Mouse (Mus musculus): ENCODE results near the gene Wdfy2. TPM values are rescaled to one million over a fixed set of nuclear protein-coding genes. Genes with fewer than 3 reads are reported as not detected.

Wdfy2 gene
- polyA plus RNA-seq, 1 experiment from 2014 or later, result 45.8 TPM

GRCm38 (mm10) chr14:62907888-62908287 lies 70.4 kb downstream of the Wdfy2 start:
- Histone ChIP-seq H3K79me2 (ENCODE audit: inconsistent target) (peaks cover 91% of the 10 kb centered on the region), H3K4me3 (ENCODE audit: inconsistent target) (no peak overlapping the region), H3K27ac (peak overlapping the region; percentile 82), H3K36me3 (ENCODE audit: inconsistent target) (peaks cover 25% of the 10 kb centered on the region; the same call in 1 of the 2 replicates)
- WGBS (ENCODE audit: missing documents), result 0% methylated on average over 2 of the region's 2 CpGs

DNA sequence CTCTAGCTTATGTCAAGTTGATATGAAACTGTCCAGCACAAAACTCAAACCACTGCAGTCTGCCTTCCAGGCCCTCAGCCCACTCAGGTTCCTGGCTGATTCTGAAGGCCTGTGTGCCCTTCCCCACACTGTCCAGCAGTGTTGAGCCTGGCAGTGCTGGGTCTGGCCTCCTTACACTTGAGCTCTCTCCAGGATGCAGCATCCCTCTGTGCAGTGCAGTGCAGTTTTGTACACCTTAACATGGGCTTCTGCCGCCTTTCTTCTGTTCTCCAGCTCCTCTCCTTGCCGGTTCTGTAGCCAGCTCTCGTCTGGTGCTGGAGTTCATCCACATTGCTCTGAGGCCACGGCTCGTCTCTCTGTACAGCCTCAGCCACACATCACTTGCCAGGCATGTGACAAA lies 71.1 kb downstream of the Wdfy2 start:
- H3K27ac ChIP-seq, result peak overlapping the region; percentile 82
- 95% methylated on average over 5 of the region's 5 CpGs for WGBS (ENCODE audit: missing documents)
- no peak overlapping the region for H3K4me3 ChIP-seq (ENCODE audit: inconsistent target)
- H3K79me2 ChIP-seq (ENCODE audit: inconsistent target), result peaks cover 91% of the 10 kb centered on the region
- H3K36me3 ChIP-seq (ENCODE audit: inconsistent target), result peaks cover 24% of the 10 kb centered on the region; the same call in 1 of the 2 replicates

GRCm38 (mm10) chr14:62910859-62911258 lies 73.4 kb downstream of the Wdfy2 start:
- Histone ChIP-seq H3K79me2 (ENCODE audit: inconsistent target) (peaks cover 91% of the 10 kb centered on the region), H3K4me3 (ENCODE audit: inconsistent target) (no peak overlapping the region), H3K27ac (no peak overlapping the region), H3K36me3 (ENCODE audit: inconsistent target) (peaks cover 11% of the 10 kb centered on the region; the same call in 1 of the 2 replicates)
- 83% methylated on average over 4 of the region's 4 CpGs for WGBS (ENCODE audit: missing documents)

- Histone ChIP-seq H3K27ac (no peak overlapping the region), H3K79me2 (ENCODE audit: inconsistent target) (peaks cover 100% of the 10 kb centered on the region), H3K4me3 (ENCODE audit: inconsistent target) (no peak overlapping the region), H3K36me3 (ENCODE audit: inconsistent target) (peaks cover 17% of the 10 kb centered on the region)
- WGBS (ENCODE audit: missing documents), result 93% methylated on average over 6 of the region's 6 CpGs
These were observed 77.7 kb downstream of the Wdfy2 start for GRCm38 (mm10) chr14:62915146-62915685.

DNA sequence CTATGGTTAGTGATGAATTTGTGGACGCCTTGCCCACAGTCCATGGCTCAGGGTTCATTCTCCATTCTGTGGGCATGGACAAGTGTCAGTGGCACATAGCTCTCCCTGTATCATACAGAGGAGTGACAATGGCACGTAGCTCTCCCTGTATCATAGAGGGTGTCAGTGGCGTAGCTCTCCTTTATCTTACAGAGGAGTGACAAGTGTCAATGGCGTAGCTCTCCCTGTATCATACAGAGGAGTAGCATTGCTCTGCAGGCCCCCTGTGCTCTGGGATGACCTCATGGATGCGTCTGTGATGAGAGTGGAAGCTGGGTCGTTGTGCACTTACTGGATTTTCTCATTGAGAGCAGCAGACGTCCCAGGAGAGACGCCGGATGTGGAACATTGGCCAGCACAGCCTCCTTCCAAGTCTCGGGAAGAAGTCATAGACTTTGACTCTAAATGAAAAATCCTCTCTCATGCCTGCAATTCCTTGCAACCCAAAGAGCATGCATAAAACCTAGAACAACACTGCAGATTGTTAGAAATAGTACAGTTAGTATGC lies 79.1 kb downstream of the Wdfy2 start:
- H3K36me3 ChIP-seq (ENCODE audit: inconsistent target), result peaks cover 14% of the 10 kb centered on the region
- 98% methylated on average over 9 of the region's 10 CpGs for WGBS (ENCODE audit: missing documents)
- H3K79me2 ChIP-seq (ENCODE audit: inconsistent target), result peaks cover 100% of the 10 kb centered on the region
- no peak overlapping the region for H3K4me3 ChIP-seq (ENCODE audit: inconsistent target)
- no peak overlapping the region for H3K27ac ChIP-seq

GRCm38 (mm10) chr14:62921401-62921800 lies 83.9 kb downstream of the Wdfy2 start:
- no peak overlapping the region for H3K27ac ChIP-seq
- WGBS (ENCODE audit: missing documents), result 99% methylated on average over 5 of the region's 5 CpGs
- H3K4me3 ChIP-seq (ENCODE audit: inconsistent target), result no peak overlapping the region
- H3K36me3 ChIP-seq (ENCODE audit: inconsistent target), result peaks cover 31% of the 10 kb centered on the region
- peaks cover 100% of the 10 kb centered on the region for H3K79me2 ChIP-seq (ENCODE audit: inconsistent target)

DNA sequence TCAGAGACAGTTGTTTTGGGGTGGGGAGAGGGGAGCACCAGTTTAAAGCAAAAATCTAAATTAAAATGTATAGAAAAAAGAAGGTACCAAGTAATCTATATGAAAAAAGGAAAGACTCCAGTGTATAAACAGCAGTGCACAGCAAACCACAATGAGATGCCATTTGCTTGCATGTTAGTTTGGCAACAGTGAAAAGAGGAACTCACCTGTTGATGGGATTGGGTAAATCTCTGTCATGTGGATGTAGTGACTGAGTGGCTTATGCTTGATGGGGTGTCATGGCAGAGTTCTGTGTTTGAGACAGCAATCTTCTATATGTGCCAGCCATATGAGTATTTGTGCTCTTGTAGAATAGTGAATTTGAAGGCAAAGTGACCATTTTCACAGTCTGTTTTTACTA lies 85.2 kb downstream of the Wdfy2 start:
- Histone ChIP-seq H3K27ac (no peak overlapping the region), H3K4me3 (ENCODE audit: inconsistent target) (no peak overlapping the region), H3K79me2 (ENCODE audit: inconsistent target) (peaks cover 100% of the 10 kb centered on the region)

GRCm38 (mm10) chr14:62924800-62925199 lies 87.3 kb downstream of the Wdfy2 start:
- 100% methylated on average over 4 of the region's 4 CpGs for WGBS (ENCODE audit: missing documents)
- Histone ChIP-seq H3K27ac (no peak overlapping the region), H3K79me2 (ENCODE audit: inconsistent target) (peaks cover 89% of the 10 kb centered on the region), H3K4me3 (ENCODE audit: inconsistent target) (no peak overlapping the region), H3K36me3 (ENCODE audit: inconsistent target) (peaks cover 61% of the 10 kb centered on the region)

More for the DNA sequence above, 85.2 kb downstream of the Wdfy2 start:
- peaks cover 40% of the 10 kb centered on the region for H3K36me3 ChIP-seq (ENCODE audit: inconsistent target)

DNA sequence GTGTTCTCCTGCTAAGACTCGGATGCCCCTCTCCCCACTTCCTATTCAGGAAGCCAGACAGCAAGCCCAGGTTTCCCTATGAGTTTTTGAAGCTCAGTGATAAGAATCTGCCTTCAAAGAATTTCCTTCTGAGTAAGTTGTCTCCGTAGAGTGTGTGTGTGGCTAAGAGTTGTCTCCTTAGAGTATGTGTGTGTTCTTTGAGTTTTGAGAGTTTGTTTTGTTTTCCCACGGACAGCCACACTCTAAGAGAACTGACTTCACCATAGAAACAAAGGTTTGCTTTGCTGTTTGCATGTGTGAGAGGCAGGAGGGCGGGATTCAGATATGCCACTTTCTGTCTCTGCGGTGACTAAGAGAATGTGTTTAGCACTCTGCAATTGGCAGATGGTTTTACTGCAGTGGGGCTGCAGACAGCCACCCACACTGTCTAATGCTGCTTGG lies 90.6 kb downstream of the Wdfy2 start:
- Histone ChIP-seq H3K27ac (no peak overlapping the region), H3K79me2 (ENCODE audit: inconsistent target) (peaks cover 77% of the 10 kb centered on the region), H3K4me3 (ENCODE audit: inconsistent target) (no peak overlapping the region), H3K36me3 (ENCODE audit: inconsistent target) (peaks cover 93% of the 10 kb centered on the region)
- 63% methylated on average over 5 of the region's 5 CpGs for WGBS (ENCODE audit: missing documents)

GRCm38 (mm10) chr14:62935361-62935760 lies 97.9 kb downstream of the Wdfy2 start:
- no peak overlapping the region for H3K27ac ChIP-seq
- H3K4me3 ChIP-seq (ENCODE audit: inconsistent target), result no peak overlapping the region
- H3K79me2 ChIP-seq (ENCODE audit: inconsistent target), result peaks cover 57% of the 10 kb centered on the region; the same call in 1 of the 2 replicates
- H3K36me3 ChIP-seq (ENCODE audit: inconsistent target), result peaks cover 94% of the 10 kb centered on the region
- 88% methylated on average over 9 of the region's 9 CpGs for WGBS (ENCODE audit: missing documents)

GRCm38 (mm10) chr14:62936631-62937380 lies 99.3 kb downstream of the Wdfy2 start:
- 89% methylated on average over 6 of the region's 6 CpGs for WGBS (ENCODE audit: missing documents)
- Histone ChIP-seq H3K36me3 (ENCODE audit: inconsistent target) (peaks cover 88% of the 10 kb centered on the region), H3K79me2 (ENCODE audit: inconsistent target) (peaks cover 54% of the 10 kb centered on the region; the same call in 1 of the 2 replicates), H3K27ac (no peak overlapping the region), H3K4me3 (ENCODE audit: inconsistent target) (no peak overlapping the region)

- no peak overlapping the region for H3K27ac ChIP-seq
- peaks cover 57% of the 10 kb centered on the region; the same call in 1 of the 2 replicates for H3K79me2 ChIP-seq (ENCODE audit: inconsistent target)
- WGBS (ENCODE audit: missing documents), result 93% methylated on average over 5 of the region's 5 CpGs
- peaks cover 86% of the 10 kb centered on the region for H3K36me3 ChIP-seq (ENCODE audit: inconsistent target)
- H3K4me3 ChIP-seq (ENCODE audit: inconsistent target), result no peak overlapping the region
These were observed 100.2 kb downstream of the Wdfy2 start for GRCm38 (mm10) chr14:62937675-62938074.

GRCm38 (mm10) chr14:62939435-62939834 lies 102.0 kb downstream of the Wdfy2 start:
- Histone ChIP-seq H3K79me2 (ENCODE audit: inconsistent target) (peaks cover 60% of the 10 kb centered on the region; the same call in 1 of the 2 replicates), H3K36me3 (ENCODE audit: inconsistent target) (peaks cover 79% of the 10 kb centered on the region), H3K27ac (no peak overlapping the region), H3K4me3 (ENCODE audit: inconsistent target) (no peak overlapping the region)
- WGBS (ENCODE audit: missing documents), result 100% methylated on average over 2 of the region's 3 CpGs

GRCm38 (mm10) chr14:62940383-62941074 lies 103.1 kb downstream of the Wdfy2 start:
- 16% methylated on average over 14 of the region's 14 CpGs for WGBS (ENCODE audit: missing documents)
- Histone ChIP-seq H3K27ac (peak overlapping the region; percentile 27), H3K36me3 (ENCODE audit: inconsistent target) (peaks cover 77% of the 10 kb centered on the region), H3K4me3 (ENCODE audit: inconsistent target) (no peak overlapping the region), H3K79me2 (ENCODE audit: inconsistent target) (peaks cover 50% of the 10 kb centered on the region; the same call in 1 of the 2 replicates)

Measured in macrophage (primary cell).